8 mouse cellular contexts compared by ENCODE assay signal in genomic region chr13:69460635-69461465, GRCm38 (mm10).
DNase-seq lines count a peak whose midpoint lies in the region; ATAC-seq lines count a peak whose summit lies in the region.

No protein-coding gene starts in this region.

- intact Hi-C loops in left cerebral cortex, postnatal 4 days (cut with DNase I): loop anchor here (2.0 to 5.0 kb wide), 2 partner anchors 458 to 859 kb away; no protein-coding TSS in a partner anchor

- peak; percentile 63 to 72 for DNase-seq in cerebellum, postnatal 10 days
- DNase-seq in ZHBTc4 (ENCODE audit: low read depth, low spot score): peak; percentile 44
- DNase-seq in frontal cortex, postnatal 25 days (ENCODE audit: low spot score in 2 of 2): peak; percentile 63 to 77
- DNase-seq in kidney, adult 9 months: peak; percentile 68
- DNase-seq in left cerebral cortex, postnatal 4 days: peak; percentile 47
- DNase-seq in neural tube, embryonic 10.5 days (ENCODE audit: extremely low spot score, low spot score): peak; percentile 71

- ATAC-seq in cerebellum, adult (ENCODE audit: insufficient number of reproducible peaks, low FRiP score, low TSS enrichment): no peak
- no peak for ATAC-seq in activated CD4-positive, CD25-positive, alpha-beta regulatory T cell, adult 4 months
